Mouse (Mus musculus): Measurements from ENCODE around the gene Gpc5. TPM values are rescaled to one million over a fixed set of nuclear protein-coding genes. Genes with fewer than 3 reads are reported as not detected.

Gene Gpc5
- total RNA-seq, 2 experiments from 2014 or later = 26.6 to 31.1 TPM

DNA sequence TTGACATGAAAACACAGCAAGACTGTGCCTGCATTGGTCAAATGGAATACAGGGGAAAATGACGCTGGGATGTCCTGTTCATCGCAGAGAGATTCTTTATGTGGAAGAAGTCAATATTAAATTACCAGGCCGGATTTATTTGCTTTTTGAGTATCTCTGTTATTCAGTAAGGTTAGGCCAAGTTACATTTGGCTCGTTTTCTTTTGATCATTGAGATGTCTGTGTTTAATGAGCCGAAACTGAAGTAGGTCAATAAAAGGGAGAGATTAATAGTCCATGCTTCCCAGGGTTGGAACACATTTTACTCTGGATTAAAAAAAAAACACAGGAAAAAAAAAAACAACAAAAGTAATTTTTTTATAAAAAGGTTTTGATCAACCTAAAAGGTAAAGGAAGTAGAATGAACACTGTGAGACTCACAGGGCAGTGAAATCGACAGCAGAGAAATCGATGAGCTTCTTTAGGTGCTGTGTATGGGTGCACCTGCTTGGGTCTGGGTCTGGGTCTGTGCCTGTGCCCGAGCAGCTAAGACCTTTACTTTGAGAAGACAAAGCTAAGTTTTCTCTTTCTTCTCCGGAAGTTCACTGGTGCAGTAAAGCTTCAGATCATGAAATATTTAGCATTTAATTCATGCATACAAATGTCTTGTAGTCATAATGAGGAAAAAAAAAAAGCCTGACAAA, 8.7 kb downstream of the Gpc5 start:
- intact Hi-C loops (cut with DNase I) = no loop called here

DNA sequence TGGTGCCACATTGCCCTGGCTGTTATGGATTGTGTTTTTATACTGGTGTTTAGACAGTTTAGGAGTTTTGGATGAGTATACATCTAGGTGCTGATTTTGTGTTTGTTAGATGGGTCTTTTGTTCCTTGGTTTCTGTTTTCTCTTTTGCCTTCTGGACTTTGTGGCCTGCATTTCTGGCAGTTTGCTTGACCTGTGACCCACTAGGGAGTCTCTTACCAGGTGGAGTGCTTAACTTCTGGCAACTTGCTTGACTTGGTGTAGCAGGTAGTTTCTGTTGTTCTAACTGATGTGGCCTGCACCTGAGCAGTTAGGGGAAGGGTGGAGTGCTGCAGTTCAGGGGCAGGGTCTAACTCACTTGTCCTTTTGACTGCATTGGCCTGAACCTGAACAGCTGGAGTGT, 14.3 kb downstream of the Gpc5 start:
- no peak for DNase-seq
- intact Hi-C loops (cut with DNase I) = no loop called here

More for the DNA sequence above, 8.7 kb downstream of the Gpc5 start:
- DNase-seq = no peak

DNA sequence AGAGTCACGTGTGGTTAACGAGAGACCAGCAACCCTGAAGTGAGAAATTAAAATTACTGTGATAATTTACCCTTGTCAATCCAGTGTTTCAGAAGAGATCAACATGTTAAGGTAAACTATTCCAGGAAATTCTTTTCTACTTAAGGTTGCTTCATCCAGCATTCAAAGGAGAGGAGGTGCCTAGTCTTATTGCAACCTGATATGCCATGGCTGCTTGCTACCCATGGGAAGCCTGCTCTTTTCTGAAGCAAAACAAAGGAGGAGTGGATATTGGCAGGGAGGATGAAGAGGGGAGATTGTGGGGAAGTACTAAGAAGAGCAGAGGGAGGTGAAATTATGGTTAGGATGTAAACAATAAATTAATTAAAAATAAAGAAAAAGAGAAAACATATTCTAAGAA, 15.5 kb downstream of the Gpc5 start:
- no peak for DNase-seq
- intact Hi-C loops (cut with DNase I) = no loop called here

DNA sequence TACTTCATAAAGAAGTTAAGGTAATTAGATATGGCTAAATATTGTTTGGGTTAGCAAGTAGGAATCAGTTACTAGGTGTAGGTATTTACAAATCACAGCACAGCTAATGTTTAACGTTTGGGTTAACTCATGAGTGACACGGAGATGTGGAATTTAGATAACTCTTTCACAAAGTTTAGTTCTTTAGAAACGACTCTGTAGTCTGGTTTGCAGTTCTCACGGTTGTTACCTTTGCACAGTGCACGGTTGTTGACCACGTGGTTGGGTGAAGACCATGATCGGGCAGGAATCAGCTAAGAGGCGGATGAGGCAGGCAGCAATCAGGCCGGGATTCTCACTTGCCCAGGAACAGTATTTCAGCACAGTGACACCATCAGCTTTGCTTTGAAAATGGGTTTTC, 26.6 kb downstream of the Gpc5 start:
- no peak for DNase-seq
- intact Hi-C loops (cut with DNase I) = no loop called here

DNA sequence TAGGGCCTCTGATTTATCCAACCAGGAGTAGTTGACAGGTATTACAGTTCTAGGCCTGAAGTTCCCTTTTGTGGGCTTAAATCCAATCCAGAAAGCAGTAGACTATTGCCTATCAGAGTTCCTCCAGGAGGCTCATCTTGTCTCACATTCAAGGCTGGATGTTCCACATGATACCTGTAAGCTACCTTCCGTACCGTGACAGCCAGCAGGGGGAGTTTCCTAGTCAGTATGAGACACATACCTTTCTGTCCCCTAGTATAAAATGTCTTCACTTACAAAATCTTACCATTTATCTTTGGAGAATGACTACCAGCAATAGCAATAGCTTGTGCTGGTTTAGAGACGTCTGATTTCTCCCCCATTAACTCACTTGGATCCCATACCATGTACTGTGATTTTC, 56.8 kb downstream of the Gpc5 start:
- intact Hi-C loops (cut with DNase I) = no loop called here
- DNase-seq = no peak

DNA sequence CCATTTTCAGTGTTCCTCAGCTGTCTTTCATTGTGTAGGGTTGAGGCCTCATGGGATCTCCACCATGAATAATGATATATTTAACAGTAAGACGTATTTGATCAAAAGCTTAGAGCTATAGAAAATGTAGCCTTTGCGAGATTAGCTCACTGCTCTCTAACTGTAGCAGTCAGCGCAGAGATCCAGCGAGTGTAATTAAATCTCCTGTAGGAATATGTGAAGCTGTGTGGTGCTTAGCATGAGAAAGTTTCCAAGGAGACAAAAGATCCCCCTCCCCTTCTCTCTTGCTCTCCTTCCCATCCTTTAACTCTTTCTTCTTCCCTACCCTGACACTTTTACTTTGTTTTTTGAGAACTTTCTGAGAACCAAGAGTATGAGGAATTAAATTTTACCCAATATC, 64.6 kb downstream of the Gpc5 start:
- DNase-seq = no peak
- intact Hi-C loops (cut with DNase I) = no loop called here

DNA sequence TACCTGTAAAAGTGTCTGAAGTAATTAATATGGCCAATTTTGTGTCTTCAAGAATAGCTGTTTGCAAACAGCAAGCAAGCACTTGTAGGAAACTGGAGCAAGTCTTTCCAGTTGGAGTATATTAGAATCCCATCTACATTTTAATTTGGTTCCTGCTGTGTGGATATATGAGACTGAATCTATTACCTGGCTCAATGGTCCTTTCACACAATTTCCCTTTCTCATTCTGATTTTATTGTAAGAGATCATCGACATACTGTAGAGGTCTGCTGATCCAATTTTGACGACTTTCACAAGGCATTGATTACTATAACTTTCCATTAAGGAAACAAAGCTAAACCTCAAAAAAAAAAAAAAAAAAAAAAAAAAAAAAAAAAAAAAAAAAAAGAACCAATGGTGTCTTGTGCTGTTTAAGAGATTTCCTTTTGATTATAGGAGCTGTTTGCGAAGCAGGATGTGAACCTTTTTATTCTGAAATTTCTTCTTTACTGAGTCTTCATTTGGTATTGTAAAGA, 85.4 kb downstream of the Gpc5 start:
- DNase-seq = no peak
- intact Hi-C loops (cut with DNase I) = no loop called here

DNA sequence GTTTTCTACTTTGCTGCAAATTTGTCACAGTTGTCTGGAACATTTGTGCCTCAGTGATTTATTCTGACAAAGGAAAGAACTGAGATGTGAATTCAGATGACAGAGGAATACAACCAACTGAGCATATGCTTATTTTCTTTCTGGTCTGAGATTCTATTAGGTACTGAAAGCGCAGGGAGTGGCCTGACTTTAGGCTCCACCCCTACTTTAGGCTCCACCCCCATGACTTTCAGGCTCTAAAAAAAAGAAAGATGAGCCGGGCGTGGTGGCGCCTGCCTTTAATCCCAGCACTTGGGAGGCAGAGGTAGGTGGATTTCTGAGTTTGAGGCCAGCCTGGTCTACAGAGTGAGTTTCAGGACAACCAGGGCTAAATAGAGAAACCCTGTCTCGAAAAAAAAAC, 87.9 kb downstream of the Gpc5 start:
- DNase-seq = no peak
- intact Hi-C loops (cut with DNase I) = no loop called here

DNA sequence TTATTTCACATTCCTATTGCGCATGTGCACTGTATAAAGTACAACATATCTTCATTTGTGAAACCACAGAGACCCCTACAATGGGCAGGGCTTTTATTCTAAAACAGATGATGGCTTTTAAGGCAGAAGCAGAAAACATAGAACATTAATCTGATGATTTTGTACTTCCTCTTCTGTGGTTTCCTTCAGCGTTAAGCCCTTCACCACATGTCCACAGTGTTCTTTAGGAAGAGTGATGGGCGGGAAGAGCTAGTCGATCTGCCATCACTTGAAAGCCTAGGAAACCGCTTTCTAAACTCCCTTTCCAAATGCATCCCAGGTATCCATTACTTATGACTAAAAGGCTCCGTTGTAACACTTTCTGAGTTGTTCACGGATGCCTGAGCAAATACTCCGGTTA, 96.2 kb downstream of the Gpc5 start:
- no peak for DNase-seq
- intact Hi-C loops (cut with DNase I) = no loop called here

DNA sequence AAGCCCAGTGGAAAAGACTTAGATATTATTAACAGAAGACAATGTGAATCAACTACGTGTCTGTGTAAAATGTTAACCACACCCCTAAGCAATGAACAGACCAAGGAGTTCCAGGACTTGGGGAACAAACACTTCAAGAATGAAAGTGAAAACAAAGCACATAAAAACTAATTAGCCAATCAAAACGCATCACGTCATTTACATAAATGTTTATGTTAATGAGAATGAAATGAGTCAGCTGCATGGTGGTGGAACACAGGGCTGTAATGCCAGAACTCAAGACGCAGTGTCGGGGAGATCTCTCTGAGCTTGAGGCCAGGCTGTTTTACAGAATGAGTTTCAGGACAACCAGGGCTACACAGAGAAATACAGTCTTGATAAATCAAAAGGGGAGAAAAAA, 136.1 kb downstream of the Gpc5 start:
- intact Hi-C loops (cut with DNase I) = no loop called here

DNA sequence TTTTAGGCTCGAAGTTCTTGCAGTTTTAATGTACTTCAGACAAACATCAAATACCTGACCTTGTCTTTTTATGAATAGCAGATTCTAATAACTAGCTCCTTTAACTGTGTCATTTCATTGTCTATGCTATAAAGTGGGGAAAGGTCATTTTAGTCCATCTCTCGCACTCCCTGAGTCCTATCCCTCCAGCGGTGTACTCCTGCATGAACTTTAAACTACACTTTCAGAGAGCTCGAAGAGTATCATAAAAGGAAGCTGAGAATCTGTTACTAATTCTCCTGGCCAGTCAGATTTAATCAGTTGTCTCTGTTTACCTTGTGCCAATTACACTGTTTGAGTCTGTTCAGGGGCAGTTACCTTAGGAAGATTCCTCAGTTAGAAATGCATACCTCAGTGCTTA, 144.4 kb downstream of the Gpc5 start:
- intact Hi-C loops (cut with DNase I) = no loop called here
- DNase-seq = no peak

More for the DNA sequence above, 136.1 kb downstream of the Gpc5 start:
- DNase-seq = no peak

DNA sequence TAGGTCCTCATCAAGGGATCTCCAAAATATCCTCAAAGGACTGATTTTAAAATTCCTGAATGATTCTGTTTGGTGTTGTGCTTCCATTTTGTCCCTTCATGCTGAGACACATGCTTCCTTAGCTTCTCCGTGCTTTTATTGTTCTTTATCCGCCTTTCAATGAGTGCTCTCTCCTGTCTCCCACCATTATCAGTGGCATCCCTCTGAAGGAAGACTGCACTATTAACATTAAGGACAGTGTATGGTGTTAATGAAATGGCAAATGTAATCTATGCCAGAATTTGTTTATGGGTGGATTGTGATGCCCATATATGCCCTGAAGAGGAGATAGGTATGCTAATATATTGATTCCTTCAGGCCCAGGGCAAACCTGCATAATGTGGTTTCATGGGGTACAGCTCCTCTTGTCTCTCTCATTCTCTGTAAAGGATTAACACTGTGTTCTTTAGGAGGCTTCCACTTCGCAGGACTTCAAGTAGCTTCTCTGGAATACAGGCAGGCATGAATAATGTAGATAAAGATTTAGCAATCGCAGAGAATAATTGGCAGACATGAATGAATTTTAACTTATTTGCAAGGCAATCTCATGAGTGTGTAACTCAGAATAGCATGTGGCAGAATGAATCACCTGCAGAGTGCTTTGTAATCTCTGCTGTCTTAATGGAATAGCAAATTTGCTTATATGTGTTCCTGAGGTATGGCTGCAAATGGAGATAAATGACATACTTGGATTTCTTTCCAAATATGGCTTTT, 148.8 kb downstream of the Gpc5 start:
- intact Hi-C loops (cut with DNase I) = no loop called here
- DNase-seq = no peak

DNA sequence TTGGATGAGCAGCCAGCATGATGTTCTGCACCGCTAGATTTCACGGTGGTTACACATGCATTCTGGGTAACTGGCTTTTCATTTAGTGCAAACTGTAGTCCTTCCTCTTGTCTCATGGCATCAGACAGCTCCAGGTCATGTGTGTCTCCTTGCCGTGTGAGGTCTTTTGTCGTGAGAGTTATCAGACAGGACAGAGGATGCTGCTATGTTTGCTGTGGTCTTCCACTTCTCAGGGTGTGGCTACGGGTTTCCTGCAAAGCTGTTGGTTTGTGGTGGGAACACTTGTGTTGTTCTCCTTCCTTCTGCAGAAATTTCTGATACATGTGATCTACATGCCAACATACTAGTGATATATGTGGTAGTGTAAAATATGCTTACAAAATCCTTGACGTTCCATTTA, 158.5 kb downstream of the Gpc5 start:
- intact Hi-C loops (cut with DNase I) = no loop called here
- no peak for DNase-seq

DNA sequence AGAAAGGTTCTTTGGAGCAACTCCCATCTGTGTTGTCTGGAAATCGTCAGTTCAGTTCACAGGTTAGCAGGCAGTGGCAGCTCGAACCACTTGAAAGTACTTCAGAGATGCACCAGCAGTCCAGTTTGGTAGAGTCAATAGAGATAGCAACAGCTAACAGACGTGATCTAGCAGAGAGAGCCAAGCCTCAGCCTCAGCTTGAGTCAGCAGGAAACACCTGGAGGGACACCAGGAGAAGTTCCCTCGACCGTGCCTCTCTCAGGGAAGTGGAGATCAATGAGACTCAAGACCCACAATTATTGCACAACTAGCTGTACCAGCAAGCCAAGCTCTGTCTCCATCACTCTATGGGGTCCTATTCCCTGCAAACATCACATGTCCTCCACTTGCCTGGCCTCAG, 159.8 kb downstream of the Gpc5 start:
- DNase-seq = no peak
- intact Hi-C loops (cut with DNase I) = no loop called here

DNA sequence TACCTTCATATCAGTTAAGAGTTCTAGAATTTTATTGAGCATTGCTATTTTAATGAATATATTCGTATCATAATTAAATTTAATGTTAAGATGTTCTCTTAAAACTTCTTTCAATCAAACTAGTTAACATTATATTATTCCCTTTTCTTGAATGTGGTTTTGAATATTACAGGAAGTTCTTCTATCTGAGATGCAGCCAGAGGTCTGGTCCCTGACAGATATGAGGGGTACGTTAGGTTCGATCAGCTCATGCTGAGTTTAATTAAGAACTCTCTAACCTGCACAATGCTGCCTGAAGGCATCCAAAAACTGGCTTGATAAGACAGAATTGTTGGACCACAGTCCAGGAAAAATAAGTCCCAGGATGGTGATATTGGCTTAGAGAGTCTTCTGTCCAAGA, 161.1 kb downstream of the Gpc5 start:
- intact Hi-C loops (cut with DNase I) = no loop called here
- no peak for DNase-seq

DNA sequence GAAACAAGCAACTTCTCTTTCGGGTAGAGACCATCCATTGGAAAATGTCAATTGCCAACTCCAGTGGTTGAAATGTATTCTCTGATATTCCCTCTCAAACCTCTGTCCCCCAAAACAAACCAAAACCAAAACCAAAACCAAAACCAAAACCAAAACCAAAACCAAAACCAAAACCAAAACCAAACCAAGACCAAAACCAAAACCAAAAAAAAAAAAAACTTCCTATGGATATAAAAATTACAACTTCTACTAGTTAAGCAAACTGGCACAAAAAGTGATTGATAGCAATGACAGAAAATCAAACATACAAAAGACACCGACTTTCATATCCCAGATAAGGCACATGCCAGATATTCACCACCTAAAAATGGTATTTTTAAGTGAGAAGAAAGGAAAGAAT, 161.7 kb downstream of the Gpc5 start:
- intact Hi-C loops (cut with DNase I) = no loop called here
- no peak for DNase-seq

DNA sequence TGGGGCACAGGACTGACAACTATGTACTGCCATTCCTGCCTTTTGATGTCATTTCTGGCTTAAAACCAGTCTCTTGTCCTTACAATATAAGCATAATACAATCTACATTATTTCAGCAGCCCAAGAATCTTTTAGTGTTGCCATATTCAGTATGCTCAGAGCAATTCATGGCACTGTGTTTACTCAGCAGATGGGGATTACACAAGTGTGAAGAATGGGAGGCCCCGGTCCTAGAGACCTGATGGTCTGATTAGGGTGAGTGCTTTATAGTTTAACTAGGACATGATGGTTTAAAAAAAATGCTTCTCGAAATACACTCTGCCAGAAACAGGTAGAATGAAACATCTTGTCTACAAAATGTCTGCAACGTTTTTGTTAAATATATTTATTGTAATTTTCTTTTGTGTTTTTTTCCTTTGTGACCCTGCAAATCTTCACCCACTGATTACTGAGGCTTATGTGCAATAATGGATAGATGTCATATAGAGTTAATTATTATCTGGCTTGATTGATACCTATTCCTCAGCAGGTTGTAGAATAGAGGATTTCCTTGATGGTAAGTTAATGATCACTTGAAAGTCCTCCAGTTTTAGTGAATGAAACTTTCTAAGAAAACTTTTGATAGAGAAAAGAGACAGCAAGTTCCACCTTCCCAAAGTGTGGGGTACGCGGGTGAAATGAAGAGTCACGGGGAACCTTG, 177.8 kb downstream of the Gpc5 start:
- intact Hi-C loops (cut with DNase I) = no loop called here
- no peak for DNase-seq

DNA sequence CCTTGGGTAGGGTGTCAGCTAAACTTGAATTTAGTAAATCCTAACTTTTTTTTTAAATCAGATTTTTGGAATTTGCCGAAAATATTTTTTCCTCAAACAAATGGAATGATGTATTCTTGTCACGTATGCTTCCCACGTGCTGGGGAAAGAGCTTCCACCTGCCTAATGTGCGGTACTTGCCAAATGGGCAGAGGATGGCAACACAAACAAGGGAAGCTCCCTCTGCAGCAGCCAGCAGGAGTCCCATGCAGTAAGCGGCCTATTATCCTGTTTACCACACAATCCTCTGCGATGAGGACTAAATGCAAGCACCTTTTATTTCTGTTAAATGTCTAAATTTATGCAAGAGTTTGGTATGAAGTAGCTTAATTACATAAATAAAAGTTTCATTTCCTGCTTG, 178.4 kb downstream of the Gpc5 start:
- DNase-seq = no peak
- intact Hi-C loops (cut with DNase I) = no loop called here

DNA sequence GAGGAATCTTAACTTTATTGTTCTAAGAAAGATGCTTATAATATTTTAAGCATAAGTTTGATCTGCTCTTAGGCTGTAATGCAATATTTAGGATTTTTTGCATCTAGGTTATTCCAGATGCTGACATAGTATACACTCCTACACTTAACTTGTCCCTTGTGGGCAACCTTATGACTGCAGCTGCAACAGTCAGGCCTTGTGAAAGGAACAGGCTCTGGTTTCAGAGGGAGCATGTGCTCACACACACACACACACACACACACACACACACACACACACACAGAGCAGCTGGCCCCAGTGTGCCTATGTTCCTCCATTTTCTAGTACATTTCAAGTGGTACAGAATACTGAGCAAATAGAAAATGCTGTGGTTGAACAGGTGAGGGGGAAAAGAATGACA, 190.8 kb downstream of the Gpc5 start:
- intact Hi-C loops (cut with DNase I) = no loop called here
- DNase-seq = no peak

DNA sequence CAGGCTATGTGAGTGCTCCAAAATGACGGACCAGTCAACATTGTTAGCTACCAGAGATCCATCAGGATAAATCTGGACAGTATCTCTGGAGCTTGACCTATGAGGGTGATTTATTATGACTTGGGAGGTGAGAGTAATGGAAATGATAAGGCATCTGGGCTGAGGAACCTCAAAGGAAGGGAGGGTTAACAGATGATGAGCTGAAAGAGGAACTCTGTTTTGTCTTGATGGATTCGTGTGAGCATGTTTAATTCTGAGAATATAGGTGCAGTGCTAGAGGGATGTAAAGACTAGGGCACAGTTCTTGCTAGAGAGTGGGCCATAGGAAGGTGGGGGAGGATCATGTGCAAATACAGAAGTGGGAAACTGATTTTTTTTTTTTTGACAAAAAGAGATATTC, 232.2 kb downstream of the Gpc5 start:
- no peak for DNase-seq
- intact Hi-C loops (cut with DNase I) = no loop called here

DNA sequence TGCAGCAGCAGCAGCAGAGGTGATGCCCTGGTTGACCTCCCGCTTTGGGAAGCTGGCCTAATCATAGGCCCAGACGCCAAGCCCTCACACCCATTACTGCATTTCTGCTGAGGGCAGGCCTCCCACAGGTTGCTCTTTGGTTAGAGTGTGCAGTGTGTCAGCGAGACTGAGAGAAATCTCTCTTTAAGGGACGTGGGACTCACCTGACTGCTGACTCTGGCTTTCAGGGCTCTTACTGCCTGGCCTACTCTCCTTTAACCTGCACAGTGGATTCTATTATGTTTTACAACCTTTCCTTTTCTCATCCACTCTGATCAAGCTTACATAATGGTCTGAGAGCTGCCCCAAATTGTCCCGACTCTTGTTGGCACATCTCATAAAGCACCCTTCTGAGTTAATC, 234.4 kb downstream of the Gpc5 start:
- intact Hi-C loops (cut with DNase I) = no loop called here
- DNase-seq = no peak

DNA sequence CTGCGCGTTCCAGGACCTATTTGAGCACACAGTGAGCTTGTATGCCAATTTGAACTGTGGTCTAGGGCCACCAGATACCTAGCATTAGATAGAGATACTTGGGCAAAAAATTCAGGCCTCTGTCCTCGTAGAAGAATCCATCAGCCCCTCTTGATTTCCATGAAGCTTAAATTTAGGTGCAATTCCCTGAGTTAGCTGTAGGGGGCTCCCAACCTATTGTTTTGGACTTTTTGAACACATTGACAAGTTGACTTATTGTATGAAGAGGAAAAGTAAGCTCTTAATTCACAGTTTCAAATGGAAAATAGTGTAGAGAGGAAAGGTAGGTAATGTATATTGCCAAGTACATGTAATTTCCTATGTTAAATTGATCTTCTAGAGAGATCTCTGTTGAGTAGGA, 247.1 kb downstream of the Gpc5 start:
- intact Hi-C loops (cut with DNase I) = no loop called here

More for the DNA sequence above, 247.1 kb downstream of the Gpc5 start:
- DNase-seq = no peak
